Mouse (Mus musculus): ENCODE results near the gene Nacad. TPM values are rescaled to one million over a fixed set of nuclear protein-coding genes. Genes with fewer than 3 reads are reported as not detected.

The Nacad gene
- polyA plus RNA-seq, 1 experiment = 2.8 TPM

DNA sequence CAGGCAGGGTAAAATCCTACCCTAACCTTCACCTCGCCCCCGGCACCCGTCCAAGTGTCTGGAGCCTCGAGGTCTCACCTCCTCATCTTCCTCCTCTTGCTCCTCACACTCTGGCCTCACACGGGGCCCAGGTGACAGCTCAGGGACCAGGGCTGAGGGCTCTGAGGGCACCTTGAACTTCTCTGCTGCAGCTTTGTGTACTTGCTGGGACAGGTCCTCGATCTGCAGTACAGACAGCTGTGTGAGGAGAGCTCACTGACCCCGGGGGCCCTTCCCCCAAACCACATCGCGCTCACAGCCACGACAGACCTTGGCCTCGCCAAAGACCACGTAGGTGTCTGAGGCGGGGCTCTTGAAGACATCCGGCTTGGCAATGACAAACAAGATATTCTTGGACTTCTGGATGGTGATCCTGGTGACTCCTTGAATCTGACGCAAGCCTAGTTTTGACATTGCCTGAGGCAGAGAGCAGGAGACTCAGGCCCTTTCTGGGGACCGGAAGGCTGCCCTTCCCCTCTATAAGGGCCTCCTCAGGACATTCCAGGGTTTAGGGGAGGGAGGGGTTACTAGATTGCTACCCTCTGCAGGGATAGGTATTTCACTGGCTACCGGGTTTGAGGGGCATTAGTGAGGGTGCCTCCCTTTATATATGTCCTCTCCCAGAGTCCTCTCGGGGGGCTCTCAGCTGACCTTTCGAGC, 7.5 kb downstream of the Nacad start:
- DNase-seq = no peak
- Histone ChIP-seq H3K4me1 (ENCODE audit: control insufficient read depth, insufficient read depth, low read length) (no peaks in the 10 kb centered on the region), H3K4me3 (replicated peaks; ENCODE audit: extremely low read depth, low read depth, low read length) (no peak overlapping the region)
- WGBS = 46% methylated on average over 19 of the region's 19 CpGs
- no peak for TF ChIP-seq POLR2A (IDR thresholded peaks at IDR 0.05; ENCODE audit: borderline replicate concordance, extremely low read depth, low read depth, low read length)
- no peak for TF ChIP-seq CTCF (IDR thresholded peaks at IDR 0.05; ENCODE audit: insufficient read depth, low read length)

- DNase-seq = no peak
- Histone ChIP-seq H3K4me3 (replicated peaks; ENCODE audit: extremely low read depth, low read depth, low read length) (no peak overlapping the region), H3K4me1 (ENCODE audit: control insufficient read depth, insufficient read depth, low read length) (no peaks in the 10 kb centered on the region)
- WGBS = 72% methylated on average over 7 of the region's 7 CpGs
- TF ChIP-seq CTCF (IDR thresholded peaks at IDR 0.05; ENCODE audit: insufficient read depth, low read length) = no peak
- no peak for TF ChIP-seq POLR2A (IDR thresholded peaks at IDR 0.05; ENCODE audit: borderline replicate concordance, extremely low read depth, low read depth, low read length)
Observed at GRCm38 (mm10) chr11:6597523-6597922, 8.3 kb downstream of the Nacad start.

DNA sequence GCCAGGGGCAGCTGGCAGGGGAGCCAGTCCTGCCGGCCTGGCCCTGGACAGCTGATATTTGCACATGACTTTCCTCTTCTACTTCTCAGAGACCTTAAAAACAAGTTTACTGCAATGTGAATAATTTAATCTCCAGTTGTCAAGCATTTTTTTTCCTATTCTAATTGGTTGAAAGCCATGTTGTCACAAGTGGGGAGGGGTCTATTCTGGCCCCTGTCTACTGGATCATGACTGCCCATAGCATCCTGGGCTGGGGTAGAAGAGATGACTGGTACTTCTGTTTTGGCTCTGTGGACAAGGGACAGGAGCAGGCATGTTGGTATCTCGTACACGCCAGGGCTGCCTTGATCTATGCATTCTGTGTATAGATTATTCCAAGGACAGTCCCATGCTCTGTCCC, 9.2 kb downstream of the Nacad start:
- DNase-seq = no peak
- Histone ChIP-seq H3K4me1 (ENCODE audit: control insufficient read depth, insufficient read depth, low read length) (no peaks in the 10 kb centered on the region), H3K4me3 (replicated peaks; ENCODE audit: extremely low read depth, low read depth, low read length) (no peak overlapping the region)
- TF ChIP-seq CTCF (IDR thresholded peaks at IDR 0.05; ENCODE audit: insufficient read depth, low read length) = no peak
- no peak for TF ChIP-seq POLR2A (IDR thresholded peaks at IDR 0.05; ENCODE audit: borderline replicate concordance, extremely low read depth, low read depth, low read length)
- 82% methylated on average over 3 of the region's 3 CpGs for WGBS

GRCm38 (mm10) chr11:6596205-6596604, 9.6 kb downstream of the Nacad start:
- DNase-seq = no peak
- TF ChIP-seq POLR2A (IDR thresholded peaks at IDR 0.05; ENCODE audit: borderline replicate concordance, extremely low read depth, low read depth, low read length) = no peak
- TF ChIP-seq CTCF (IDR thresholded peaks at IDR 0.05; ENCODE audit: insufficient read depth, low read length) = no peak

GRCm38 (mm10) chr11:6595339-6595738, 10.5 kb downstream of the Nacad start:
- H3K4me1 ChIP-seq (ENCODE audit: control insufficient read depth, insufficient read depth, low read length) = no peaks in the 10 kb centered on the region
- no peak overlapping the region for H3K4me3 ChIP-seq (replicated peaks; ENCODE audit: extremely low read depth, low read depth, low read length)
- TF ChIP-seq CTCF (IDR thresholded peaks at IDR 0.05; ENCODE audit: insufficient read depth, low read length) = no peak
- TF ChIP-seq POLR2A (IDR thresholded peaks at IDR 0.05; ENCODE audit: borderline replicate concordance, extremely low read depth, low read depth, low read length) = no peak
- no peak for DNase-seq
- 83% methylated on average over 5 of the region's 5 CpGs for WGBS

More at GRCm38 (mm10) chr11:6596205-6596604, 9.6 kb downstream of the Nacad start:
- Histone ChIP-seq H3K4me3 (replicated peaks; ENCODE audit: extremely low read depth, low read depth, low read length) (no peak overlapping the region), H3K4me1 (ENCODE audit: control insufficient read depth, insufficient read depth, low read length) (no peaks in the 10 kb centered on the region)
- WGBS = 97% methylated on average over 6 of the region's 6 CpGs

DNA sequence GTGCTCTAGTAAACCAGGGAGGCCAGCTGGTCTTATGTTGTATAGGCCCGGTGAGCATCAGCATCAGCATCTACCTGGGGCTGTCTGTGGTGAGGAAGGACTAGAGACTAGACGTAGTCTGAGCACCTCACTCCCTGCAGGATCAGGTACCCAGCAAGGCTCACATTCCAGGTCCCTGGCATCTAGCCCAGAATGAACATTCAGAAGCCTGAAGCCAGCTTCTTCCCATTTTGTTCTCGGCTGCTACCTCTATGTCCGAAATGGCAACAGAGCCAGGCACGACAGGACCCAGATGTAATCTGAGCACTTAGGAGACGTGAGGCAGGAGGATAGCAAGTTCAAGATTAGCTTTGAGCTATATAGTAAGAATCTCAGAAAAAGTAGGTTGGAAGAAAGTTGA, 11.0 kb downstream of the Nacad start:
- DNase-seq = no peak
- TF ChIP-seq CTCF (IDR thresholded peaks at IDR 0.05; ENCODE audit: insufficient read depth, low read length) = no peak
- no peak for TF ChIP-seq POLR2A (IDR thresholded peaks at IDR 0.05; ENCODE audit: borderline replicate concordance, extremely low read depth, low read depth, low read length)
- Histone ChIP-seq H3K4me3 (replicated peaks; ENCODE audit: extremely low read depth, low read depth, low read length) (no peak overlapping the region), H3K4me1 (ENCODE audit: control insufficient read depth, insufficient read depth, low read length) (no peaks in the 10 kb centered on the region)
- 79% methylated on average over 6 of the region's 6 CpGs for WGBS

- DNase-seq = no peak
- Histone ChIP-seq H3K4me1 (ENCODE audit: control insufficient read depth, insufficient read depth, low read length) (no peaks in the 10 kb centered on the region), H3K4me3 (replicated peaks; ENCODE audit: extremely low read depth, low read depth, low read length) (no peak overlapping the region)
- no peak for TF ChIP-seq CTCF (IDR thresholded peaks at IDR 0.05; ENCODE audit: insufficient read depth, low read length)
- TF ChIP-seq POLR2A (IDR thresholded peaks at IDR 0.05; ENCODE audit: borderline replicate concordance, extremely low read depth, low read depth, low read length) = no peak
- 83% methylated on average over 11 of the region's 11 CpGs for WGBS
Observed at GRCm38 (mm10) chr11:6593406-6593805, 12.4 kb downstream of the Nacad start.

- WGBS = 83% methylated on average over 10 of the region's 10 CpGs
- no peak overlapping the region for H3K4me3 ChIP-seq (replicated peaks; ENCODE audit: extremely low read depth, low read depth, low read length)
- H3K4me1 ChIP-seq (ENCODE audit: control insufficient read depth, insufficient read depth, low read length) = no peaks in the 10 kb centered on the region; the same call in 1 of the 2 replicates
- DNase-seq = no peak
- TF ChIP-seq CTCF (IDR thresholded peaks at IDR 0.05; ENCODE audit: insufficient read depth, low read length) (no peak), POLR2A (IDR thresholded peaks at IDR 0.05; ENCODE audit: borderline replicate concordance, extremely low read depth, low read depth, low read length) (no peak)
Observed at GRCm38 (mm10) chr11:6590933-6591675, 14.7 kb downstream of the Nacad start.

DNA sequence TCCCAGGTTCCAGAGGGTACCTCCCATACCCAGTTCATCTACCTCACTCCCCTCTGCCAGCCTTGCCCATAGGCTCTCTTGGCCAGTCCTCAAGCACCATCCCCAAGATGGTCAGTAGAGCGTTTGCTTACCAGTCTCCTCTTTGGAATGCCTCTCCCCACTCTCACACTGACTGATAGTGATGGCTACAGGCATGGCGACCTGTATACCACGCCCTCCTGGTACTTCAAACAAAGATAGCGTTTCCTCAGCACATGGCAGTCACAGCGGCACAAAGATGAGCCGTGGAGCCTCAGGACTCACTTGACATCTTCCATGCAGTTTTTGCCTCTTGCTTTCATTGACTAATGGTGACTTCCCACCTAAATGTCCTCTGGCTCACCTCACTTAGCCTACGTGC, 16.0 kb downstream of the Nacad start:
- WGBS = 84% methylated on average over 7 of the region's 7 CpGs
- no peak for TF ChIP-seq POLR2A (IDR thresholded peaks at IDR 0.05; ENCODE audit: borderline replicate concordance, extremely low read depth, low read depth, low read length)
- TF ChIP-seq CTCF (IDR thresholded peaks at IDR 0.05; ENCODE audit: insufficient read depth, low read length) = no peak
- H3K4me3 ChIP-seq (replicated peaks; ENCODE audit: extremely low read depth, low read depth, low read length) = no peak overlapping the region
- no peak for DNase-seq
- H3K4me1 ChIP-seq (ENCODE audit: control insufficient read depth, insufficient read depth, low read length) = no peaks in the 10 kb centered on the region; the same call in 1 of the 2 replicates

DNA sequence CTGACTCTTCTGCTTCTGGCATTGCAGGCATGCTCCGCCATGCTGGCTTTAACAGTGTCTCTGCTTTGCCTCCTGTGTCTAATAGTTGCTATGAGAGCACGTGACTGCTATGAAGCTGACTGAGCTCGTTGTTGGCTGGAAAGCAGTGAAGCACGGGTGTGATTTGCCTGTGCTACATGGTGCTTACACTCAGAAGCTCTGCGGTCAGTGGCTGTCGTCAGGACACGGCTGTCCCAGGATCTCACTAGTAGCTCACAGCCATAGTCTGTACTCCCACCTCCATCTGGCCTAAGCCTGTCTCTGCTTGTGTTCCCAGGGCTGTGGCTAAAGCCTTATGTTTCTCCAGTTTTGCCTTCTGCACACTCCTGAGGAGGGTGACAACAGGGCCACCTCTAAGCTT, 17.6 kb downstream of the Nacad start:
- no peak overlapping the region for H3K4me3 ChIP-seq (replicated peaks; ENCODE audit: extremely low read depth, low read depth, low read length)
- WGBS = 89% methylated on average over 7 of the region's 7 CpGs
- H3K4me1 ChIP-seq (ENCODE audit: control insufficient read depth, insufficient read depth, low read length) = no peaks in the 10 kb centered on the region; the same call in 1 of the 2 replicates
- no peak for DNase-seq
- TF ChIP-seq POLR2A (IDR thresholded peaks at IDR 0.05; ENCODE audit: borderline replicate concordance, extremely low read depth, low read depth, low read length) = no peak
